Mouse (Mus musculus) embryonic facial prominence, embryonic 12.5 days (tissue): Measurements from ENCODE around the gene Pank2. TPM values are rescaled to one million over a fixed set of nuclear protein-coding genes. Genes with fewer than 3 reads are reported as not detected.
A peak's percentile ranks its signal among the peaks of the same experiment; 100 is the strongest.

Experiments used
- ATAC-seq: fragments of 200-750 bp; cut with Nextera tagmentation; 2 replicates; pipeline ENCODE4 v1.8.0; 2017; ENCODE audit not compliant: insufficient number of reproducible peaks, insufficient read depth, low FRiP score, low TSS enrichment
- H3K27ac ChIP-seq: fragments of 300-500 bp; sonication (generic); 2 replicates; pipeline ENCODE4 v1.5.1; 2016; ENCODE audit warnings: mild to moderate bottlenecking
- H3K27me3 ChIP-seq: fragments of 300-500 bp; sonication (generic); 2 replicates; pipeline ENCODE4 v1.6.1; 2016; ENCODE audit warnings: mild to moderate bottlenecking, moderate library complexity
- H3K36me3 ChIP-seq: fragments of 300-500 bp; sonication (generic); 2 replicates; pipeline ENCODE4 v1.6.1; 2016; ENCODE audit warnings: mild to moderate bottlenecking
- H3K4me1 ChIP-seq: fragments of 300-500 bp; sonication (generic); 2 replicates; pipeline ENCODE4 v1.6.1; 2016
- H3K4me2 ChIP-seq: fragments of 300-500 bp; sonication (generic); replicated peaks from 2 replicates; pipeline ENCODE4 v1.6.1; 2016; ENCODE audit warnings: mild to moderate bottlenecking, moderate library complexity
- H3K4me3 ChIP-seq: fragments of 300-500 bp; sonication (generic); 2 replicates; pipeline ENCODE4 v1.5.1; 2016; ENCODE audit warnings: mild to moderate bottlenecking
- H3K9ac ChIP-seq: fragments of 300-500 bp; sonication (generic); 2 replicates; pipeline ENCODE4 v1.6.1; 2016; ENCODE audit warnings: mild to moderate bottlenecking, moderate library complexity
- H3K9me3 ChIP-seq: fragments of 300-500 bp; sonication (generic); 2 replicates; pipeline ENCODE4 v1.6.1; 2016; ENCODE audit warnings: mild to moderate bottlenecking, moderate library complexity
- WGBS: fragments of 180-500 bp; shearing (Covaris S2); methylation state at CpG from one replicate; pipeline ENCODE4 v1.1.7; 2016; 5-methylcytosine and 5-hydroxymethylcytosine counted together
- polyA plus RNA-seq: library from polyadenylated mRNA; unstranded; fragments of >200 nt; fragmentation: Nextera tagmentation; extraction: Ambion mirVana; gene quantifications from 2 replicates; pipeline ENCODE4 v1.2.1, GENCODE M21; 2016

Gene Pank2
- polyA plus RNA-seq, 1 experiment from 2014 or later = 61.8 TPM

DNA sequence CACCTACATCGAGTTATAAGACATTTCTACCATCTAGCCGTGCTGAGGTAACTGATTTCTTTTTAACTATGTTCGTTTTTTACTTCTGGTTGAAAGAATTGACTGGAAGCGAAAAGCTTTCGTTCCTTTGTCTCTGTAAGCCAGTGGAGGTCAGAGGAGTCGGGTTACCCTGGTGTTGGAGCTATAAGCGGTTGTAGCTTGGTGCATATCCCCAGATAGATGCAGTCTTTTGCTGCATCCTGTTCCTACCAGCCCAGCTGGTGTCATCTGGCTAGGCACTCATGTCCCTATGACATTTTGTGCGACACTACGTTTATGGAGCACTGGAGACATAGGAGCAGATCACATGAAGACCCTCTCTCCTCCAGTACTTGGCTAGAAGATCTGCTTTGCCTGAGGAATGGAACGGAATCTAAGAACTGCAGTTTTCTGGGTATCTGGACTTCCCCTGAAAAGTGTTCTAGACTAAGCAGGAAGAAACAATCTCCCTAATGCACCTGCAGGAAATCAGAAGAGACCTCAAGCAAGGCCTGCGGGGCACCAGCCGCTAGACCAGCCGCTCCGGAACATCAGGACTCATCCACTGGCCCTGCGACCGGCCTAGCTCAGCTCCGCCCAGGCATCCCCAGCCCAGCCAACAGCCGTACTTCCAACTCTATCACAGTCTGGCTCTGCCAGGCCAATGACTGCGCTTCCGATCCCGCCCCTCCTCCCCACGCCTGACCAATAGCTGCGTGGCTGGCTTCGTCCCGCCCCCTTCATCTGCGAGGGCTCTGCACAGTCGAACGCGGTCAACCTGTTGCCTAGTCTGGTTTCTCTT, 28.8 kb upstream of the Pank2 start, which contains the start of gene Mavs:
Gene Mavs (plus strand): TSS at position 757 of the 820 bp plus-strand sequence.
- Histone ChIP-seq H3K4me1 (peaks cover 23% of the 10 kb centered on the region), H3K4me2 (peak within 1 kb of the TSS; percentile 72), H3K27ac (peak within 1 kb of the TSS; percentile 66), H3K27me3 (no peaks in the 10 kb centered on the region), H3K9ac (peak within 1 kb of the TSS; percentile 77), H3K9me3 (no peaks in the 10 kb centered on the region), H3K36me3 (no peaks in the 10 kb centered on the region), H3K4me3 (peak within 1 kb of the TSS; percentile 57)
- WGBS = 10% methylated on average over 29 of the region's 29 CpGs
- ATAC-seq = peak; percentile 100

DNA sequence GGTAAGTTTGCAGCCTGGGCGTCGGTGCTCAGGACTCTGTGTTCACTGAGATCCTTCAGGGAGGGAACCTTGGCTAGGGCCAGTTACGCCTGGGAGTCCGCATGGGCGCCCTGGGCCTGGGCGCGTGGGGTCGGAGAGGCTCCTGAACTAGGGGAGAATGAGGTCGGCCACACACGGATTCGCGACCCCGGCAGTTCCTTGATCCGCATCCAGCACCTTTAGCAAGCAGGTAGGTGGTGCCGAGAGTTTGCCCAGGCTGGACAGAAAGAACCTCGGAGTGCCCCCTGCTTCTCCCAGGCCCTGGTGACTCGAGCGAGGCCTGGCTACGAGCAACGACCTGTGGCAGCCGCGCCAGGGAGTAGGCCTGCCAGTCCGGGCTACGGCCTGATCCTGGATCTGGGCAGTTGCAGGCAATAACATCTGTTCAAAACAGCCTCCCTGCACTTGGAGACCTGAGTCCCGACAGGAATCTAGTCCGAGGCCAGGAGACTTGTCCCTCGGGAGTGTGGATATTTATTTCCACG, 28.1 kb upstream of the Pank2 start:
- 14% methylated on average over 28 of the region's 28 CpGs for WGBS
- Histone ChIP-seq H3K27me3 (no peaks in the 10 kb centered on the region), H3K9me3 (no peaks in the 10 kb centered on the region), H3K27ac (peak overlapping the region; percentile 61; the same call in 1 of the 2 replicates), H3K4me2 (peak overlapping the region; percentile 72), H3K4me3 (peak overlapping the region; percentile 57), H3K4me1 (peaks cover 23% of the 10 kb centered on the region), H3K9ac (peak overlapping the region; percentile 77), H3K36me3 (peaks cover 5% of the 10 kb centered on the region)
- ATAC-seq = peak; percentile 32; the same call in 1 of the 2 replicates

DNA sequence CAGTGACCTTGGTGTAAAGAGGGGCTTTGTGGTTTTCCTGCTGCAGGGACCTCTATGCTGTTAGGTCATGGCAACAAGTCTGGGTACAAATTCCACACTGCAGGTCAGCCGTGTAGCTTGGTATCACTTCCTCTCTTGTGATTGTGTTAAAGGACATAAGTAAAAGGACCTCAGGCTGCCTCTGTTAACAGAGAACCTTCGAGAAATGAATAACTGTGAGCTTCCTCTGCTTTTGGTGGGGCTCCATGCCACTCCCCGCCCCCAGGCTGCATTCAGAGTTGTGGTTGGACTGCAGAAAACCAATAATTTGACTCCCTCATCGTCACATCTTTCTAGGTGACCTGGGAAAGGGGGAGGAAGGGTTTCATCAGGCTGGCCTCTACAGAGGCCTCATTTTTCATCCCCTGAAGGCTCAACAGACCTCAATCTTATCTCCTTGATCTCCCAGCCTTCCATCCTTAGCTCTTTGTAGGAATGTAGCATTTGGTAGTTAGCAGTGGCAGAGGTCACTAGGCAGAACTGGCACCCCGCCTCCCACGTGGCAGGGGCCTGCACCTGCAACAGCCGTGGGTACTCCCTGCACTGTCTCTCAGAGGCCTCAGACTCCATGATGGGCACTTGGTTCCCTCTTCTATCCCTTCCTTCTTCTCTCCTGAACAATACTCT, 27.2 kb upstream of the Pank2 start:
- H3K9ac ChIP-seq = peak overlapping the region; percentile 77; the same call in 1 of the 2 replicates
- H3K4me2 ChIP-seq = peak overlapping the region; percentile 72
- H3K27ac ChIP-seq = no peak overlapping the region
- no peaks in the 10 kb centered on the region for H3K27me3 ChIP-seq
- no peak for ATAC-seq
- peaks cover 11% of the 10 kb centered on the region for H3K36me3 ChIP-seq
- H3K4me3 ChIP-seq = peak overlapping the region; percentile 57
- 70% methylated on average over 7 of the region's 7 CpGs for WGBS
- H3K4me1 ChIP-seq = peaks cover 23% of the 10 kb centered on the region
- no peaks in the 10 kb centered on the region for H3K9me3 ChIP-seq

DNA sequence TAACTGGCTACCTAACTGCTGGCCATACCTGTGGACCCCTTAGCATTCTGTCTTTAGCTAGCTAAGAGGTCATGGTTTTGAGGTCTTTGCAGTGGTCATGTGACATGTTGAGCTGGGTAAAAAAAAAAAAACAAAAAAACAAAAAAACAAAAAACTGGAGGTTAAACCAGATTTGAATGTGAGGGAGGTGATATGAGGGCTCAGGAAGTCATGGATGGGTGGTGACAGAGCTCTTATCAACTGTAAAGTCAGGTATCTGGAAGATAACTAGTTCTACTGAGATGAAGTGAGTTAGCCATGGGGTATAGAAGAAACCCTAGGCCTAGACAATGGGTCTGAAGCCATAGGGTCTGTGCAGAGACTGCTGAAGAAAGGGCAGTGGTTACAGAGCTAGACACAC, 20.1 kb upstream of the Pank2 start:
- Histone ChIP-seq H3K4me1 (no peaks in the 10 kb centered on the region), H3K4me3 (no peak overlapping the region), H3K9me3 (no peaks in the 10 kb centered on the region), H3K27me3 (no peaks in the 10 kb centered on the region), H3K9ac (no peak overlapping the region), H3K4me2 (no peak overlapping the region), H3K36me3 (peaks cover 74% of the 10 kb centered on the region), H3K27ac (no peak overlapping the region)
- ATAC-seq = no peak

DNA sequence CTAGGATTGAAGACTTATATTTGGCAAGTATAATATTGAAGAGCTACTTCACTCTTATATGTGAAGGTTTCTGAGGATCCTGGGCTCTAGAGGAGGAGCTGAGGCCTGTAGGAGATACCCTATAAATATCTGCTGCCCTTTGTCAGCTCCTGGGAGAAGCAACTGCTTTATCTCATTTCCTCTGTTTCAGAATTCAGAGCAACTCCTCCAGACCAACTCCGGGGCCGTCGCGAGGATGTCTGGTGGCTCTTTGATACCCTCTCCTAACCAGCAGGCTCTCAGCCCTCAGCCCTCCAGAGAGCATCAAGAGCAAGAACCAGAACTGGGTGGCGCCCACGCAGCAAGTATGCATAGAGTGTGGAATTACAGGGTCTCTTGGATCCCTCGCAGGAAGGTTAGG, 19.4 kb upstream of the Pank2 start:
- H3K27ac ChIP-seq = no peak overlapping the region
- 86% methylated on average over 7 of the region's 7 CpGs for WGBS
- no peak for ATAC-seq
- H3K27me3 ChIP-seq = no peaks in the 10 kb centered on the region
- H3K4me3 ChIP-seq = no peak overlapping the region
- no peaks in the 10 kb centered on the region for H3K4me1 ChIP-seq
- peaks cover 82% of the 10 kb centered on the region for H3K36me3 ChIP-seq
- no peak overlapping the region for H3K9ac ChIP-seq
- H3K4me2 ChIP-seq = no peak overlapping the region
- no peaks in the 10 kb centered on the region for H3K9me3 ChIP-seq

DNA sequence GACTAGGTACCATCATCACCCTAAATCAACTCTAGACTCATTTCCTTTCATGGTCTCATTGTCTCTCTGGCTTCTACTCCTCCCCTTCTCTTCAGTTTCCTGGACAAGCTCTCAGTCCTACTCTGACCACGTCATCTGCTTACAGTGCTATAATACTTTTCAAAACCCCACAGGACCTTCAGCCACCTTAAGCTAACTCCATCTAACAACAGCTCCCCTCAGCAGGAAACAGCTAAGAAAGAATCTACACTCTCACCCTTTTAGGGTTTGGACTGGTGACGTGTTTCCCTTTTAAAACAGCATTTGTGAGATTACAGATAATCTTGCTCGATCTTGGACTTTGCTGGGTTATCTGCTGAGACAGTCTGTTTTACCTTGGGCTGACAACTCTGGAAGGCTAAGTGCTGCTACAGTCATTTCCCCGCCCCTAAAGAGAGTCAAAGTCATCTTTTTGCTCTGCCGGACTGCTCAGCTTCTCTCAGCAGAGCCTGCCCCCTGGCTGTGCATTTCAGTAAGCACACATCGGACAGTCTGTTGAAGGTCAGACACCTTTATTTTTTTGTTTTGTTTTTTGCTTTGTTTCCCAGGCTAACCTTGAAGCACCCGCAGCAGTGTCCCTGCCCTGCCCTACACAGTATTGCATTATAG, 8.5 kb upstream of the Pank2 start:
- Histone ChIP-seq H3K4me2 (no peak overlapping the region), H3K36me3 (no peaks in the 10 kb centered on the region)
- 0 out of 2 replicates have a peak, but pooled peaks have one; percentile 29 for ATAC-seq

DNA sequence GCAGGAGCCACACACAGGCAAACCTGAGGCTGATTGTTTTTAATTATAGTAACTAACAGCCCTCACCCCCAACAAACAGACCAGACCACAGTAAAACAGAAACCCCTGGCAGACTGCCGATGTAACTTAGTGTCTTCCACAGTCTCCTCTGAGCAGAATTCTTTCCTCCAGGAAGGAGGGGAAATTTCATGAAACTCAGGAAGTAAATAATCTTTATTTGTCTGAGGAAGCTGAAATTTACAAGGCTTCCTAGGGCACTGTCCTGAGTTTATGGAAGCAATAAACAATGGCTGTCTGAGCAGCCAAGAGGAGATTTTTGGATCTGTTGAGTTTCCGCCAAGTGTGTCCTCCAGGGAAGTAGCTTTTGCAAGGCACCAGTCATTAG, 8.0 kb upstream of the Pank2 start:
- Histone ChIP-seq H3K4me2 (no peak overlapping the region), H3K4me3 (no peak overlapping the region), H3K27me3 (no peaks in the 10 kb centered on the region), H3K9me3 (no peaks in the 10 kb centered on the region), H3K27ac (no peak overlapping the region), H3K4me1 (no peaks in the 10 kb centered on the region), H3K9ac (no peak overlapping the region), H3K36me3 (no peaks in the 10 kb centered on the region)
- WGBS = 58% methylated on average over 2 of the region's 2 CpGs
- no peak for ATAC-seq

More for the DNA sequence above, 8.5 kb upstream of the Pank2 start:
- Histone ChIP-seq H3K4me1 (no peaks in the 10 kb centered on the region), H3K4me3 (no peak overlapping the region), H3K9me3 (no peaks in the 10 kb centered on the region), H3K27ac (0 out of 2 replicates have a peak overlapping the region, but pooled peaks have one; percentile 8), H3K9ac (no peak overlapping the region), H3K27me3 (no peaks in the 10 kb centered on the region)
- WGBS = 27% methylated on average over 7 of the region's 7 CpGs

DNA sequence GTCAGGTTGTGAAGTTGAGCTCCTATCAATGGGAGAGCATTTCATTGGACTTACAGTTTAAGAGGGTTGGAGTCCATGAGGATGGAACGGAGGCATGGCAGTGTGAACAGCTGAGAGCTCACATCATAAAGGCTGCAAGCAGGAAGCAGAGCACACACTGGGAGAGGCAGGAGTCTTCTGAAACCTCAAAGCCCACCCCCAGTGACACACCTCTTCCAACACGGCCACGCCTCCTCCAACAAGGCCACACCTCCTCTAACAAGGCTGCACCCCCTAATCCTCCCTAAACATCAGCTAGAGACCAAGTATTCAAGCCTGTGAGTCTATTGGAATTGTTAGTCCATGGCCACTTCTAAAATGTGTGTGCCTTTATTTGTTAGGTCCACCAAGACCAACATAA, 6.6 kb upstream of the Pank2 start:
- H3K9ac ChIP-seq = no peak overlapping the region
- H3K4me3 ChIP-seq = no peak overlapping the region
- H3K27me3 ChIP-seq = no peaks in the 10 kb centered on the region
- H3K4me2 ChIP-seq = no peak overlapping the region
- no peak for ATAC-seq
- H3K27ac ChIP-seq = no peak overlapping the region
- no peaks in the 10 kb centered on the region for H3K9me3 ChIP-seq
- WGBS = 52% methylated on average over 3 of the region's 3 CpGs
- H3K4me1 ChIP-seq = no peaks in the 10 kb centered on the region; the same call in 1 of the 2 replicates
- H3K36me3 ChIP-seq = no peaks in the 10 kb centered on the region

DNA sequence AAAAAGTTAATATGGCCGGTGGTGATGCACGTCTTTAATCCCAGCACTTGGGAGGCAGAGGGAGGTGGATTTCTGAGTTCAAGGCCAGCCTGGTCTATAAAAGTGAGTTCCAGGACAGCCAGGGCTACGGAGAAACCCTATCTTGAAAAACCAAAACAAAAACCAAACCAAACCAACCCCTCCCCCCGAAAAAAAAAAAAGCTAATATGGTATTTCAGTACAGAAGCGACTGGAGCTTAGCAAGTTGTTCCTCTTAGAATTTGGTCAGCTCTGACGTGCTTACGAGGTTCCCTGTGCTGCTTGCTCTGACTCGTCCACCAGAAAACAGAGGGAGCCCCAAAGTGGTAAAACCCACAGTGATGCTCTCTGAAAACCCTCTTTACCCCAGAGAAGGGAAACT, 3.6 kb upstream of the Pank2 start:
- Histone ChIP-seq H3K4me1 (peaks cover 4% of the 10 kb centered on the region; the same call in 1 of the 2 replicates), H3K27ac (no peak overlapping the region), H3K9me3 (no peaks in the 10 kb centered on the region), H3K4me2 (no peak overlapping the region), H3K27me3 (no peaks in the 10 kb centered on the region), H3K4me3 (no peak overlapping the region), H3K36me3 (no peaks in the 10 kb centered on the region), H3K9ac (no peak overlapping the region)
- no peak for ATAC-seq
- 77% methylated on average over 8 of the region's 8 CpGs for WGBS

DNA sequence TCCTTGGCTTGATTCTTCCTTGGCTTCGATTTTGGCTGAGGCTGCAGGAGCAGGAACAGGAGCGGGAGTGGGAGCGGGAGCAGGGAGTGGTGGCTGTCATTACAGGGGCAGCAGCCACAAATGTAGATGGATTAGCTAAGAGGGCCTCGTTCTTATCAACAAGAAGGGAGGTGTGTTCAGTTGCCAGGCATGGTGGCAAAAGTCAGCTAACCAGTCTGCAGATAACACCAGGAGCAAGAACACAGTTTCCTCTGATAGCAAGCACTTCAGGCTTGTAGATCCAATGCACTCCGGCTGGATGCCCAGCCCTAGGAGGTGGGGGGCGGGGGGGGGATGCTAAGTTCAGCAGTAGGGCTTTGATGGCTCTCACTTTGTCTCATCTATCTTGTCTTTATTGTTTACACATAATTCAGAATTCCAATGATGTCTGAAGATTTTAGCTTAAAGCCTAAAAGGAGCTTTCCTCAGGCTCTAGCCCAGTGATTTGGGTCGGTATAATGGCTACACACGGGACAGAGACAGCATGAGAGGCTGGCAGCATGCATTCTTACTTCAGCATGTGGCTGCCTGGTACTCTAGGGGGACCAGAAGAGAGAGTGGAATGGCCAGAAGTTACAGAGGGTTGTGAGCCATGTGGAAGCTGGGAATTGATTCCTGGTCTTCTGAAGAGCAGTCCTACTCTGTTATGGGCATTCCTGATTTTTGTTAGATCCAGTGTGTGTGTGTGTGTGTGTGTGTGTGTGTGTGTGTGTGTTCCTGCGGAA, 1.6 kb upstream of the Pank2 start:
- WGBS = 65% methylated on average over 9 of the region's 9 CpGs
- Histone ChIP-seq H3K27me3 (no peaks in the 10 kb centered on the region), H3K4me1 (peaks cover 19% of the 10 kb centered on the region), H3K4me2 (no peak overlapping the region), H3K9me3 (no peaks in the 10 kb centered on the region), H3K4me3 (no peak overlapping the region), H3K27ac (0 out of 2 replicates have a peak overlapping the region, but pooled peaks have one; percentile 100), H3K9ac (no peak overlapping the region), H3K36me3 (peaks cover 7% of the 10 kb centered on the region; the same call in 1 of the 2 replicates)
- no peak for ATAC-seq
